Mouse (Mus musculus) lung, adult 18-20 months (tissue): ENCODE results near the gene Stk32c.

ENCODE experiments used
- DNase-seq, 2 experiments: peaks; one replicate each; pipeline ENCODE4 v3.0.0; 2022; ENCODE audit warnings: mixed read lengths in 2 of 2

The Stk32c gene

DNA sequence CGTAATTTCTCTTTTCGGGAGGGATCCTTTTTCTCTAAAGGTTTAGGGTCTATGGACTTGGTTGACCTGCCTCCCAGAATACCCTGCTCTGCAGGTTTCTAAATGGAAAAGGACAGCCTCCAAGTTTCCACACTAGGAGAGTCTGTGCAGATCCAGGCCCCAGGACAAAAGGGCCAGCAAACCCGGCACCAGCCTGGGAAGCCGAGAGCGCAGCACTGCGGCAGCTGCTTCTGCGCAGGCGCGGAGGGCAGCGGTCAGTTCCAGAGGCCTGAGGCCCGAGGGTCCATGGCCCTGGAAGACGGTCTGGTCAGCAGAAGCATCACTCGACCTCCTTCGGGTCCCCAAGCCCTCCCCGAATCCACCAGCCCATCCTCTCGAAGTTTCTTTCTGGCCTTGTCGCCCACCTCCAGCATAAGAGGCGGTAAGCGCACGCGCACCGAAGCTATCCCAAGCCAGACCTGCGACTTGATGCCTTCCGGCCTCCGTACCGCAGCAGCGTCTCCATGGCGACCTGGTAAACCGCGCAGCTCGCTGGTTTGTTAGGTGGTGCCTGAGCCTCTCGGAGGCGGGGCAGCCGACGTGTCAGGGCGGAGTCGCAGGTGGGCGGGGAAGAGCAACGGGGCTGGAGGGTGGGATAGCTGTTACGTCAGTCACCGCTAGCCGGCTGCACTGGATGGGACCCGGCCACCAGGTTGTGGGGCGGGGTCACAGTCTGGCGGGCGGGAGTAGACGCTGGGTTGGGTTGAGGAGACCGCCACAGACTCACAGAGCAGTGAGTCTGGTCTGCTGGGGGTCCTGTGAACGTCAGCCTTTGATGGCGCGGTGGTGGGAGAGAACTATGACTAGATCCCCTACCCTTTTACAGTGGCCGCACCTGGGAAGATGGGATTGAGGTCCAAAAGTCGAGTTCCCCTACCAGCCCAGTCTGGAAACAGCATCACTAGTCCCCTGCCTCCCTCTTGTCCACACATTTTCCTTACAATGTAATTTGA lies at the start of gene Stk32c, which contains the start of gene Lrrc27:
Gene Stk32c (minus strand): TSS at position 554 of the 992 bp plus-strand sequence.
Gene Lrrc27 (plus strand): TSS at position 235 of the 992 bp plus-strand sequence.
- peak; percentile 99 for DNase-seq

GRCm38 (mm10) chr7:139257752-139258542 lies 44.8 kb upstream of the Stk32c start:
- DNase-seq: peak; percentile 92 to 94

DNA sequence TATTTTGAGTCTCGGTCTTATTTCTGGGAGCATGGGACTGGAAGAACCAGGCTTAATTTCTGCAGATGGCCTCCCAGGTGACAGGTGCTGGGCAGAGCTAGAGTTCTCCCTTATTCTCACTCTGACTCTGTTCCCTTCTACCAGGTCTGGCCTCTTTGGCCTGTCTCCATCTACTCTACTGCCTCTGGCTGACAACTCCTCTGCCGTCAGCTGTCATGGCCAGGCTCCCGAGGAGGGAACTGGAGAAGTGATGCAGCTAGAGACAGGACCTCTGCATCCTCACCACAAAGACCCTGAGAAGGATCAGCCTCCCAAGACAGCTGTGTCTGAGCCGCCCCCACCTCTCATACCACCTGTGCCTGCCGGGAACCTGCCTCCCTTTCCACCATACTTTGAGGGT lies 41.5 kb upstream of the Stk32c start:
- no peak for DNase-seq

DNA sequence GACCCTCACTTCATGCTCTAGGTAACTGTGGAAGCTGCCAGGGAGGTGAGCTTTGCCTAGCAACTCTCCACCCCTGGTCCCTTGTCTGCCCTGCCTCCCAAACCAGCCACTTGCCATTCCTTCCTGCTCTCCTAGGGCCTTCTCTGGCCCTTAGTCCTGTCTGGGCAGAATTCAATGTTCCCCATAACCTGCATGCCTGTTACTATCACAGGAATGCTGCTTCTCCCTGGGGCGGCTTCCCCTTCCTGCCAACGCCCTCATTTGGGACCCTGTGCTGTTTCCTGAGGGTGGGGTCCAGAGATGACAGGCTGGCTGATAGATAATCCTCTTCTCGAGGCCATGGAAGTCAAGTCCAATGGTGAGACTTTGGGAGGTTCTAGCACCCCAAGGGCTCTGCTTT lies 40.4 kb upstream of the Stk32c start:
- DNase-seq: peak in 1 of 2 experiments; percentile 58

- peak; percentile 76 to 82 for DNase-seq
These were observed 39.9 kb upstream of the Stk32c start for GRCm38 (mm10) chr7:139252986-139253385.

DNA sequence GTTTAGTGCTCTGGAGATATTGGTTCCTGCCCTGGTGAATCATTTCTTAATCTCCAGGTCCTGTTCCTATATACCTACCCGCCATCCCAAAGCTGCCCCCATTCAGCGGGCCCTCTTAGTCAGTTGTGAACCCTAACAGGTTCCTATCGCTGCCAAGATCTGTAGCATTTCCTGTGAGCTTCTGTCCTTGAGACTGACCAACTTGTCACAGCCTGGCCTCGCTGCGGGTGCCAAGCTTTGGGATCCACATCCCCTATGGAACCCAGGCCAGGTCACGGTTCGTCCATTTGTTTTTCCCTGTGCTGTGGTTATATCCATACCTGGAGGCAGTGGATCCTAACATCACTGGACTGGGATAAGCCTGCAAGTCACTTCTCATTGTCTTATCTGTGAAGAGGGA lies 39.5 kb upstream of the Stk32c start:
- no peak for DNase-seq

DNA sequence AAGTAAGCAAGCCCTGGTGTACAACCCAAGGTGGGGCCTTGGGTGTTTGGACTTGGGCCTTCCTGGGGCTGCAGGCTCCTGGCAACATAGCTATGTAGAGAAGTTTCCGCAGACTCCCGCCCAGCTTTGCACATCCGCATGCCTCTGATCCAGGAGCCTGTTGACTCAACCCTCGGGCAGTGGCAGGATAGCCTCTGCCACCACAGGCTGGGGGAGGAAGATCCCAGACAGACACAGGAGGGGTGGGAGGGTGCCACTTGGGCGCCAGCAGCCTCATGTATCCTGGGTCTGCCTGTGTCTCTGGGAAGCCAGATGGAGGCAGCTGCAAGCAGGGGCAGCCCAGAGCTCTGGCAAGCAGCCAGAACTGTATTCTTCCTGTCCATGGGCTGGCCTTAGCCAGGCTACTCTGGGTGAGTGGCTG lies 38.8 kb upstream of the Stk32c start:
- peak; percentile 84 to 88 for DNase-seq

GRCm38 (mm10) chr7:139249406-139250210 lies 36.5 kb upstream of the Stk32c start:
- no peak for DNase-seq

DNA sequence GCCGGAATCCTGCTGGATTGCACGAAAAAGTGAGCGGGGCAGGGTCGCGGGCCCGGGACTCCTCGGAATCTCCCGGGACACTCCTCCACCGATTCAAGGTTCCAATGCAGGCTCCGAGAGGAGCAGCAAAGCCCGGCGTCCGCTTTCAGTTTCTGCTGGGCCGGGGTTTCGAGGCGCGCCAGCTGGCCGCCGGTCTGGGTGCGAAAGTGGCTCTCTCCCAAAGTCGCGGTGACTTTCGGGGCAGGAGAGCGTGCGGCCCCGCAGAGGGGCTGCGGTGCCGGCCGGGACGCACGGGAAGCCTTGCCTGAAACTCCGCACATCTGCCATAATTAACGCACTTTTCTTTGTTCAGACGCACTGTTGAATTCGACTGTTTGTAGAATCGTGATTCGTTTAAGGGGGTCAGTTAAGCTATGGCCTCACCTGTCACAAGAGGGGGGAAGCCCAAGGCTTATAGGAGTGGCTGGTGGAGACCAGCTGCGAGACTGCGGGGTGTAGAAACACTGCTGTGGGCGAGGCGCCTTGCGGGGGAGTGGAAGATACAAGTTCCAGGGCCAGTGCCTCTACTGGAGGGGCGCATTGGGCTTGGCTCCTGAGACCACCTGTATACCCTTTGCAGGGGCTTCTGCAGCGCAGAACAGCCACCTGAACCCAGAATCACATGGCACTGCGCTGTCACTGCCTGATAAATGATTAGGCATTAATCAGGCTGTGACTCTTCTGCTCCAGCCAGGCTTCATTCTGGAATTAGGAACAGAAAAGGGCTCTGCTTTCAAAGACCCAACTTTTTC lies 35.7 kb upstream of the Stk32c start:
- no peak for DNase-seq

DNA sequence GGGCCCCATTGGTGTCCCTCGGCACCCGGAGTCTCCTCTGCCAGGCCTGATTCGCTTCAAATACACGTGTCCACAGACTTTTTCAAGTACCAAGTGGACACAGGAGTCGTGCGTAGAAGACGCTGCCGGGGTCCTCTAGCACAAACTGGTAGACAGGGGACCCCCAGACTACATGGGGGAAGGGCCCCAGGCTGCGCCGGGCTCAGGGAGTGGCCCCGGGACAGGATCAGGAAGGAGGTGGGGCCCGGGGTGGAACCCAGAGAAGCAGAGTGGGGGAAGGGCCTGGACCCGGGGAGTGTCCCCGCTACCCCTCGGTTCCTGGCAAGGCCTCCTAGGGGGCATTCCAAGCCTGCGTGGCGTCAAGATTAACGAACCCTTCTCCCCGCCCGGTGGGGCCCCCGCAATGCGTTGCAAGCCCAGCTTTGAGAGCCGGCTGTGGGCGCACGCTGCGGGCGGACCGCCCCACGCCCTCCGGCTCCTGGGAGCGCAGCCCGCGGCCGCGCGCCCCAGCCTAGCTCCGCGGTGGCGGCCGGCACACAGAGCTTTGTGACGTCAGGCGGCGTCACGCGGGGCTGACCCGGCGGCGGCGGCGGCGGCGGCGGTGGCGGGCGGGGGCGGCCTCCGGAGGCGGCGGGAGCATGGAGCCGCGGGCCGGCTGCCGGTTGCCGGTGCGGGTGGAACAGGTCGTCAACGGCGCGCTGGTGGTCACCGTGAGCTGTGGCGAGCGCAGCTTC lies 34.9 kb upstream of the Stk32c start, which contains the start of gene Pwwp2b:
Gene Pwwp2b (plus strand): TSS at position 602 of the 734 bp plus-strand sequence.
- peak; percentile 88 to 89 for DNase-seq

DNA sequence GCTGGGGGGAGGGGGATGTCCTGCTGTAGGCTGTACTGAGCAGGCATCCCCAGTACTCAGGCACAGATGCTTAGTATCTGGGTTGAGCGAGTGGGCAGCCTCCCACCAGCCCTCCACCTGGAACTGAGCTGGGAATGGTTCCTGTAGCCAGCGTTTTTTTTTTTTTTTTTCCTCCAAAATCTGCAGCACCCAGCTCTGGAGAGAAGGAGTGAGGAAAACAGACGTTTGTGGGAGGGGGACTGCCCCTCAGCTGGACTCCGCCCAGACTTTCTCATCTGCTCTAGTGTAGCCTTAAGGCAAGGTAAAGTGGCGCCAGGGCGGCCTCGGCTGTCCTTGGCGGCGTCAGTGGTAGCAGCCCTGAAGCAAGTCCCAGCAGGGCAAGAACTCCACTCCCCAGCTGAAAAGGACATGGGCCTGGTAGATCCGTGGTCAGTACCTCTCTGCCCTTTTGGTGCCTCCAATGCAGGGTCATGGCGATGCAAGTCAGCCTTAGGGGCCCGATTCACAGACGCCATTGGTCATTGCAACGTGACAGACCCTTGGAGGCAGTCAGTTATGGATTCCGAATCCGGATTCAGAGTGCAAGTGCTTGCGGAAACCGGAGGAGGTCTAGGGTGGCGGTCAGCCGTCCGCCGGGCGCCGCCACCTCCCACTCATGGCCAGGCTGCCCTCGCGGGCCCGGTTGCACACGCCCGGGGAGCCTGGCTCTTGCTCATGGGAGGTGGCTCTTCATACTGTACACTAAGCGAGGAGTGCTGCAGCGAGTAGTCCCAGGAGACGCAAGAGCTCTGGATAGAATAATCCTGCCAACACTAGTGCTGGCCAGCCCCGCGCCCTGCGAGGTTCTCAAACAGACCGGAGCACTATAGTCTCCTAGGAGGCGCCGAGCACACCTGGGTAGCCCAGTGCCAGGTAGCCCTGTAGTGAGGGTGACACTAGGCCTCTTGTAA lies 34.1 kb upstream of the Stk32c start:
- peak; percentile 68 to 71 for DNase-seq

GRCm38 (mm10) chr7:139246086-139246485 lies 33.0 kb upstream of the Stk32c start:
- DNase-seq: no peak

GRCm38 (mm10) chr7:139239432-139239831 lies 26.3 kb upstream of the Stk32c start:
- DNase-seq: no peak

- DNase-seq: peak in 1 of 2 experiments; percentile 69
These were observed 22.7 kb upstream of the Stk32c start for GRCm38 (mm10) chr7:139235651-139236358.

GRCm38 (mm10) chr7:139234426-139235188 lies 21.5 kb upstream of the Stk32c start:
- peak; percentile 64 to 70 for DNase-seq

DNA sequence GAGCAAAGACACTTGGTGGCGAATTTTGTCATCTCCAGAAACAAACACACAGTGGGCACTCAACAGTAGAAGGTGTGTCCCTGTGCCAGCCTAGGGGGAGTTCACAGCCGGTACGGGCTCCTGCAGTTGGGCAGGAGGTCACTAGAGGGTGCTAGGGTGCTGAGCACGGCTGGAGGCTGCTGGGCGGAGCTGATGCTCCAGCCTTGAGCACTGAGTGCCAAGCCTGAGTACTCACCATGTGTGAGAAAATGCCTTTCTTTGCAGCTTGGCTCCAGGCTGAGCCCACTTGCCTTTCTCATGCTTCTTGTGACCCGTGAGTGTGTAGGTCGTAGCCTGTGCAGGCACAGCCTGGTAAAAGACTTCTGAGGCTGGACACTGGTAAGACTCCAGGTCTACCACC lies 20.6 kb upstream of the Stk32c start:
- DNase-seq: peak; percentile 90 to 92

- no peak for DNase-seq
These were observed 17.1 kb upstream of the Stk32c start for GRCm38 (mm10) chr7:139230241-139230640.

DNA sequence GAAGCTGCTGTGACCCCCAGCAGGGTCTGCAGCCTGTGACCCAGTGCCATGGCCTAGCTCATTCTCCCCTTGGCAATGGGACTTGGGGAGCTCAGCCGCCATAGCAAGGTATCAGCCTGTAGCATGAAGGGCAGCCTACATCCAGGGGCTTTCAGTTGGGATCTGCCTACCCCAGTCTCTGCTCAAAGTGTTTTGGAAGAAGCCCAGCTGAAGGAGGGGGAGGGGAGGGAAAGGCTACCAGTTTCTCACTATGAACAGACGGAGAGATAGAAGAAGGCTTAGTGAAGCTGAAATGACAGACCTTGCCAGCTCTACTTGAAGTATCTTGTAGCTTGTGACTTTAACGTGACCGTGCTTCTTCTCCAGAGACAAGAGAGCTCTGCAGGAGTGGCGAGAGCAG lies 16.7 kb upstream of the Stk32c start:
- no peak for DNase-seq
